Mouse (Mus musculus): ENCODE measurements around the gene Maml3. TPM values are rescaled to one million over a fixed set of nuclear protein-coding genes. Genes with fewer than 3 reads are reported as not detected.
A peak's percentile ranks its signal among the peaks of the same experiment; 100 is the strongest.

Maml3 gene
- polyA plus RNA-seq, 1 experiment from 2014 or later = 7.8 TPM

- H3K4me2 ChIP-seq = no peak overlapping the region
- H3K36me3 ChIP-seq = no peaks in the 10 kb centered on the region
- H3K9me3 ChIP-seq (replicated peaks) = no peaks in the 10 kb centered on the region
- H3K4me1 ChIP-seq = peaks cover 49% of the 10 kb centered on the region
- H3K9ac ChIP-seq = no peak overlapping the region
- 79% methylated on average over 2 of the region's 2 CpGs for WGBS
- ATAC-seq (replicated peaks; ENCODE audit: low FRiP score) = no peak; the same call in 1 of the 2 replicates
- no peak overlapping the region for H3K4me3 ChIP-seq (replicated peaks)
- H3K27ac ChIP-seq = no peak overlapping the region
- no peaks in the 10 kb centered on the region for H3K27me3 ChIP-seq
Observed at GRCm38 (mm10) chr3:51651149-51651548, 453.7 kb downstream of the Maml3 start.

DNA sequence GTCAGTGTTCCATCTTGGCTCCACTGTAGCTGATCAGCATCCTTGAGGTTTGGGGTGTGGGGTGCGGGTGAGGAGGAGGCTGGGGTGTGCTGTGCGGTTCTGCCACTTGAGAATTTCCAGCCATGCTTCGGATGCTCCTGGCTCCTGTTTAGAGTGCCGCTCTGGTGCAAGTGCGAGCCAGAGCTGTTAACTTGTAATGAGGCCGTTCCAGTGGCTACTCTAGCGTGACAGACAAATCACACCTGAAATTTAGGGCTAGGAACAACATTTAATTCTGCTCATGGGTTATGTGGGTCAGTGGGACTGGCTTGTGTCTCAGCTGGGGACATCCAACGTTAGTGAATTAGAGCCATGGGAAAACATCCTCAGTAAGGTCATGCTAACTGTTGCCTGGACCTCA, 454.9 kb downstream of the Maml3 start:
- Histone ChIP-seq H3K9me3 (replicated peaks) (no peaks in the 10 kb centered on the region), H3K27ac (no peak overlapping the region), H3K4me1 (peaks cover 49% of the 10 kb centered on the region), H3K9ac (no peak overlapping the region), H3K27me3 (no peaks in the 10 kb centered on the region), H3K36me3 (no peaks in the 10 kb centered on the region), H3K4me3 (replicated peaks) (no peak overlapping the region), H3K4me2 (no peak overlapping the region)
- WGBS = 29% methylated on average over 8 of the region's 8 CpGs
- peak; percentile 47; the same call in 1 of the 2 replicates for ATAC-seq (replicated peaks; ENCODE audit: low FRiP score)

DNA sequence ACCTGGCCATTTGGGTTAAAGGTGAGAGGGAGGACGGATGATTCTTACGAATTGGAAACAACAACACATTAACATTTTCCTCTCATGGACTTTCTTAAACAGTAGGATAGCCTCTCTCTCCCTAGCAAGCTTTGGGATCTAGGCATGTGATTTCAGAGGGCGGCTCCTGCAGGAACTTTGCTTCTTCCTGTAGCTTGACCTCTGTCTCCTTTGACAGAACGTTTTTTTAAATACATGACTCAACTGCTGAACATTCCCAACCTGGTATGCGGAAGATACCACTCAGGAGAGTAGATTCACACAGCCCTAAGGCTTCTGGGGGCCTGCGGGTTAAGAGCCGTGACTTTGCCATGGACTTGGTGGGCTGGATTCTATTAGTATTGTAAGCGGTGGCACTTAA, 455.4 kb downstream of the Maml3 start:
- H3K9me3 ChIP-seq (replicated peaks) = no peaks in the 10 kb centered on the region

GRCm38 (mm10) chr3:51648037-51648664, 456.7 kb downstream of the Maml3 start:
- H3K4me3 ChIP-seq (replicated peaks) = 0 out of 2 replicates have a peak overlapping the region, but pooled peaks have one; percentile 10
- no peaks in the 10 kb centered on the region for H3K36me3 ChIP-seq
- ATAC-seq (replicated peaks; ENCODE audit: low FRiP score) = 0 out of 2 replicates have a peak, but pooled peaks have one; percentile 22
- 40% methylated on average over 15 of the region's 15 CpGs for WGBS
- peaks cover 45% of the 10 kb centered on the region for H3K4me1 ChIP-seq
- H3K9me3 ChIP-seq (replicated peaks) = no peaks in the 10 kb centered on the region
- no peak overlapping the region for H3K27ac ChIP-seq
- no peaks in the 10 kb centered on the region for H3K27me3 ChIP-seq
- no peak overlapping the region for H3K9ac ChIP-seq
- H3K4me2 ChIP-seq = peak overlapping the region; percentile 50

More for the DNA sequence above, 455.4 kb downstream of the Maml3 start:
- H3K4me1 ChIP-seq = peaks cover 49% of the 10 kb centered on the region
- H3K36me3 ChIP-seq = no peaks in the 10 kb centered on the region
- no peaks in the 10 kb centered on the region for H3K27me3 ChIP-seq
- ATAC-seq (replicated peaks; ENCODE audit: low FRiP score) = no peak
- WGBS = 45% methylated on average over 8 of the region's 8 CpGs
- no peak overlapping the region for H3K9ac ChIP-seq
- H3K4me2 ChIP-seq = no peak overlapping the region
- H3K4me3 ChIP-seq (replicated peaks) = no peak overlapping the region
- H3K27ac ChIP-seq = no peak overlapping the region

- peaks cover 37% of the 10 kb centered on the region for H3K4me1 ChIP-seq
- WGBS = 83% methylated on average over 4 of the region's 4 CpGs
- H3K36me3 ChIP-seq = no peaks in the 10 kb centered on the region
Observed at GRCm38 (mm10) chr3:51647356-51647755, 457.5 kb downstream of the Maml3 start.

DNA sequence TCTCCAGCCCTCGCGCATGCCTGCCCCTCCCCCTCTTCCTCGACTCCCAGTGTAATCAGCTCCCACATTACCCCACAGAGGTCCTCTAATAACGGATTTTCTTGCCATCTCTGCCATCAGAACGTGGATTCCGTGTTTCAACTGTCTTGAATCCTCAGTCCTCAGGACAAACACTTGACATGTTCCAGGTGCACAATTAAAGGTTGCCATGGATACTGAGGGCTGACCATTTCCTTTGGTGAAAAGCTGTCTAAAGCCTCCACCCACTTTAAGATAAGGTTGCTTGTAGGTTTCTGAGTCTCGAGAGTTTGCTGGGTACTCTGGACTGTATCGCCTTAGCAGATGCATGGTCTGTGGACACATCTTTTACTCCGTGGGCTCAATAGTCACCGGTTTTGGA, 458.6 kb downstream of the Maml3 start:
- no peaks in the 10 kb centered on the region for H3K36me3 ChIP-seq
- H3K27me3 ChIP-seq = no peaks in the 10 kb centered on the region
- H3K4me2 ChIP-seq = no peak overlapping the region
- peaks cover 28% of the 10 kb centered on the region for H3K4me1 ChIP-seq
- ATAC-seq (replicated peaks; ENCODE audit: low FRiP score) = no peak
- no peak overlapping the region for H3K4me3 ChIP-seq (replicated peaks)
- no peaks in the 10 kb centered on the region for H3K9me3 ChIP-seq (replicated peaks)
- H3K27ac ChIP-seq = no peak overlapping the region
- 78% methylated on average over 10 of the region's 10 CpGs for WGBS
- H3K9ac ChIP-seq = no peak overlapping the region

More at GRCm38 (mm10) chr3:51647356-51647755, 457.5 kb downstream of the Maml3 start:
- H3K27ac ChIP-seq = no peak overlapping the region
- H3K9ac ChIP-seq = no peak overlapping the region
- no peaks in the 10 kb centered on the region for H3K9me3 ChIP-seq (replicated peaks)
- H3K4me2 ChIP-seq = no peak overlapping the region
- no peaks in the 10 kb centered on the region for H3K27me3 ChIP-seq
- ATAC-seq (replicated peaks; ENCODE audit: low FRiP score) = no peak
- no peak overlapping the region for H3K4me3 ChIP-seq (replicated peaks)

- H3K27me3 ChIP-seq = no peaks in the 10 kb centered on the region
Observed at GRCm38 (mm10) chr3:51645484-51645883, 459.4 kb downstream of the Maml3 start.

GRCm38 (mm10) chr3:51638260-51638659, 466.6 kb downstream of the Maml3 start:
- ATAC-seq (replicated peaks; ENCODE audit: low FRiP score) = no peak
- no peaks in the 10 kb centered on the region for H3K36me3 ChIP-seq
- 88% methylated on average over 6 of the region's 6 CpGs for WGBS
- H3K27ac ChIP-seq = no peak overlapping the region
- no peak overlapping the region for H3K9ac ChIP-seq
- H3K27me3 ChIP-seq = no peaks in the 10 kb centered on the region
- H3K9me3 ChIP-seq (replicated peaks) = no peaks in the 10 kb centered on the region
- no peak overlapping the region for H3K4me2 ChIP-seq
- H3K4me1 ChIP-seq = no peaks in the 10 kb centered on the region
- H3K4me3 ChIP-seq (replicated peaks) = no peak overlapping the region

More at GRCm38 (mm10) chr3:51645484-51645883, 459.4 kb downstream of the Maml3 start:
- WGBS = 86% methylated on average over 6 of the region's 6 CpGs
- no peaks in the 10 kb centered on the region for H3K9me3 ChIP-seq (replicated peaks)
- no peak overlapping the region for H3K27ac ChIP-seq
- H3K4me3 ChIP-seq (replicated peaks) = no peak overlapping the region
- H3K4me2 ChIP-seq = no peak overlapping the region
- H3K9ac ChIP-seq = no peak overlapping the region
- peaks cover 21% of the 10 kb centered on the region for H3K4me1 ChIP-seq
- ATAC-seq (replicated peaks; ENCODE audit: low FRiP score) = no peak
- no peaks in the 10 kb centered on the region for H3K36me3 ChIP-seq

DNA sequence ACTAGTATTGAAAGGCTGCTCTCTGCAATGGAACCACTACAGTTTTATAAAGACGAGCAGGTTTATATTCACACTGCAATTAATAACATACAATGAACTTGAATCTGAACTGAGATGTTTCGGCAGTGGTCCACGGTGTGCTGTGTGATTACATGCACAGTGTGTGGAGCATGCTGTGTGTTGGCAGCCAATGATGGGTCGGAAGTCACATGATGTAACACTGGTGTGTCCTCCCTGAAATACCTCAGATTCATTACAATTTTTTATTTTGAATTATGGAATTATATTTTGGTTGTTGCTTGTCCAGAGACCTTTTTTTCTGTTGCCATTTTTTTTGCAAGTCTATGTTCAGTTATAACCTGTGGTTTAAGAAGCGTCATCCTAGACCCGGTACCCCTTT, 467.6 kb downstream of the Maml3 start:
- no peak for ATAC-seq (replicated peaks; ENCODE audit: low FRiP score)
- WGBS = 95% methylated on average over 6 of the region's 6 CpGs
- no peaks in the 10 kb centered on the region for H3K36me3 ChIP-seq

DNA sequence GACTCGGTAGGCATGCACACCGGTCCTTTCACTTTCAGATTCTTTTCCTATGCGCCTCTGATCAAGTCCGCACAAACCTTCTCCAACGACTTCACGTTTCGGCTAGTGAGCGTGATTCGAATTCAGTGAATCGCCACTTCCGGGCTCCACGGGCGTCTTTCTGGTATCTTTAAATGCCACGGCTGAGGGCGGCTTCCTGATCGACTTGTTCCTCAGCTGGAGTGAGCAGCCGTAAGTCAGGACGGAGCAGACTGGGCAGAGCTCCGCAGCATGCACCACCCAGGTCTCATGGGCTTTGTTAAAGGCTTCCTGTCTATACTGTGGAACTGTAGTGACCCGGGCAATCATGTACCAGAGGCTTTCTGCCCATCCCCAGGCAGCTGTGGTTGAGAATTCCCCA, 468.2 kb downstream of the Maml3 start:
- no peak overlapping the region for H3K9ac ChIP-seq
- no peaks in the 10 kb centered on the region for H3K36me3 ChIP-seq
- no peaks in the 10 kb centered on the region; the same call in 1 of the 2 replicates for H3K9me3 ChIP-seq (replicated peaks)
- no peak overlapping the region for H3K4me2 ChIP-seq
- H3K4me1 ChIP-seq = no peaks in the 10 kb centered on the region
- no peaks in the 10 kb centered on the region for H3K27me3 ChIP-seq
- no peak overlapping the region for H3K27ac ChIP-seq
- 86% methylated on average over 20 of the region's 20 CpGs for WGBS
- H3K4me3 ChIP-seq (replicated peaks) = no peak overlapping the region
- ATAC-seq (replicated peaks; ENCODE audit: low FRiP score) = no peak

More for the DNA sequence above, 467.6 kb downstream of the Maml3 start:
- Histone ChIP-seq H3K9ac (no peak overlapping the region), H3K4me3 (replicated peaks) (no peak overlapping the region), H3K4me2 (no peak overlapping the region), H3K9me3 (replicated peaks) (no peaks in the 10 kb centered on the region), H3K27ac (no peak overlapping the region), H3K27me3 (no peaks in the 10 kb centered on the region), H3K4me1 (no peaks in the 10 kb centered on the region)

- Histone ChIP-seq H3K4me3 (replicated peaks) (no peak overlapping the region), H3K4me1 (no peaks in the 10 kb centered on the region), H3K27ac (no peak overlapping the region), H3K4me2 (no peak overlapping the region), H3K9ac (no peak overlapping the region), H3K36me3 (no peaks in the 10 kb centered on the region), H3K27me3 (no peaks in the 10 kb centered on the region), H3K9me3 (replicated peaks) (peaks cover 2% of the 10 kb centered on the region; the same call in 1 of the 2 replicates)
- 85% methylated on average over 2 of the region's 2 CpGs for WGBS
- no peak for ATAC-seq (replicated peaks; ENCODE audit: low FRiP score)
Observed at GRCm38 (mm10) chr3:51635960-51636359, 468.9 kb downstream of the Maml3 start.
